Mouse (Mus musculus) forebrain, embryonic 16.5 days (tissue): ENCODE results near the gene Lhfpl2. TPM values are rescaled to one million over a fixed set of nuclear protein-coding genes. Genes with fewer than 3 reads are reported as not detected.
A peak's percentile ranks its signal among the peaks of the same experiment; 100 is the strongest.

ENCODE experiments used
- ATAC-seq: fragments of 200-750 bp; cut with Nextera tagmentation; 2 replicates; pipeline ENCODE4 v1.8.0; 2017; ENCODE audit warnings: mild to moderate bottlenecking, moderate library complexity
- H3K27ac ChIP-seq: fragments of 300-500 bp; sonication (generic); 2 replicates; pipeline ENCODE4 v1.5.1; 2014; ENCODE audit warnings: low read length, control low read depth
- H3K27me3 ChIP-seq: fragments of 300-500 bp; sonication (generic); replicated peaks from 2 replicates; pipeline ENCODE4 v1.6.1; 2014; ENCODE audit warnings: low read length; ENCODE audit not compliant: control insufficient read depth, insufficient read depth
- H3K36me3 ChIP-seq: fragments of 300-500 bp; sonication (generic); 2 replicates; pipeline ENCODE4 v1.6.1; 2014; ENCODE audit not compliant: control insufficient read depth, insufficient read depth
- H3K4me1 ChIP-seq: fragments of 300-500 bp; sonication (generic); replicated peaks from 2 replicates; pipeline ENCODE4 v1.6.1; 2014; ENCODE audit warnings: low read length; ENCODE audit not compliant: control insufficient read depth, insufficient read depth
- H3K4me2 ChIP-seq: fragments of 300-500 bp; sonication (generic); 2 replicates; pipeline ENCODE4 v1.6.1; 2014; ENCODE audit warnings: mild to moderate bottlenecking, low read length, control low read depth
- H3K4me3 ChIP-seq: fragments of 300-500 bp; sonication (generic); replicated peaks from 2 replicates; pipeline ENCODE4 v1.5.1; 2014; ENCODE audit warnings: mild to moderate bottlenecking, low read length, control low read depth
- H3K9ac ChIP-seq: fragments of 300-500 bp; sonication (generic); replicated peaks from 2 replicates; pipeline ENCODE4 v1.6.1; 2014; ENCODE audit warnings: low read depth, low read length, control low read depth
- H3K9me3 ChIP-seq: fragments of 300-500 bp; sonication (generic); 2 replicates; pipeline ENCODE4 v1.6.1; 2016; ENCODE audit warnings: low read length; ENCODE audit not compliant: control insufficient read depth
- WGBS: fragments of 180-500 bp; shearing (Covaris S2); extraction: QIAGEN DNeasy Blood & Tissue Kit; methylation state at CpG from one replicate; pipeline ENCODE4 v1.1.7; 2014; 5-methylcytosine and 5-hydroxymethylcytosine counted together
- polyA plus RNA-seq: library from polyadenylated mRNA; unstranded; fragments of >200 nt; fragmentation: Nextera tagmentation; extraction: Ambion mirVana; gene quantifications from 2 replicates; pipeline ENCODE4 v1.2.1, GENCODE M21; 2015

Lhfpl2 gene
- polyA plus RNA-seq, 1 experiment from 2014 or later, result 15.0 TPM

DNA sequence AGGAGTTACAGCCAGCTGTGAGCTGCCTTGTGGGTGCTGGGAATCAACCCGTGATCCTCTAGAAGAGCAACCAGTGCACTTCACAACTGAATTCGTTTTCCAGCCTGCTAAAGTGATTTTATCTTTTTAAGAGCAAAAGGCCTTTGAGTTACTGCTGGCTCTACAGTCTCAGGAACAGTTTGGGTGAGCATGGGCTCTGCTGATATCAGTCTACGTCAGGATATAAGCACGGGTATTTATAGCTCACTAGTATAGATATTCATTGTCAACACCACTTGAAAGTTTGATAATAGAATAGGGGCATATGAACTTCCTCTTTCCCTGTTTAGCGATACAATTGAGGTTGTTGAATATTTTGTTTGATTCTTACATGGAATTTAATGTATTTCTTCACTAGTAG lies 61.7 kb downstream of the Lhfpl2 start:
- H3K9ac ChIP-seq, result no peak overlapping the region
- 90% methylated on average over 5 of the region's 5 CpGs for WGBS
- no peak for ATAC-seq

DNA sequence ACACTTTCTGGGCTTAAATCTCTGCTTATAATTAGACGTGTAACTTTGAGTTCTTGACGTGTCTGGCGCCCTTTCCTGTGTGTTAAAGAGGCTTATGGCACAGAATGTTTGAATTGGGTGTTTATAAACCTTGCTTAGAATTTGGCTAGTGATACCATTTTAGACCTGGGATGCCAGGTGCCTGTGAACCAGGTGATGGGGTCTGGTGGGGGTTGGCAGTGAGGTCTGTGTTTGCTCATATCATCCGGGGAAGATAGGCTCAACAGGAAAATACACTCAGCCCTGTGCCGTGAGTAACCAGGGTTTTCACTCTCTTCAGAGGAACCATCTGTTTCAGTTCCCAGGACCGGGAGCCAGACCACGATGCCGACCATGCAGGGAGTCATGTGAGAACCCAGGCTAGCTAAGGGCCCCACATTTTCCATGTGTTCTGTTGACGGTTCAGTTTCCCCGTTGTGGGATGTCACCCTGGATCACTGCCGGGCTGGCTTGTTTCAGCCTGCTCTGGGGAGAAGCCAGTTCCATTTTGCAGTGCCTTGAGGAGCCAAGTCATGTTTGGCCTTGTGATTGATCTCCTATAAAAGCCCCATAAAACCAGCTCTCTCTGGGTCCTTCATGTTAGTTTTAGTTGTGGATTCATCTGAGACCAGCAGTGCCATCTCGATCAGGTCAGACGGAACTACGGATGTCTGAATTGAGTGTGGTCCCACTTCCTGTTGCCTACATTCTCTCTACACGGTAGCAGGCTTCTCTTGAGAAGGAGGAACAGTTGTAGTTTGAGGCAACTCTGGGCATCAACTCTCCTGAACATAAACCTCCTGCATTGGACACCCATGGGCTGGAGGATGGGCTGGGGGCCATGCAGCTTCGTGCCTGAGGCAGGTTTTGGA lies 65.4 kb downstream of the Lhfpl2 start:
- H3K27me3 ChIP-seq, result no peaks in the 10 kb centered on the region
- no peak overlapping the region for H3K27ac ChIP-seq
- no peaks in the 10 kb centered on the region for H3K9me3 ChIP-seq
- no peaks in the 10 kb centered on the region for H3K36me3 ChIP-seq
- no peaks in the 10 kb centered on the region for H3K4me1 ChIP-seq
- ATAC-seq, result peak; percentile 43; the same call in 1 of the 2 replicates
- H3K9ac ChIP-seq, result no peak overlapping the region
- H3K4me2 ChIP-seq, result no peak overlapping the region
- H3K4me3 ChIP-seq, result no peak overlapping the region
- WGBS, result 82% methylated on average over 16 of the region's 16 CpGs

More for the DNA sequence above, 61.7 kb downstream of the Lhfpl2 start:
- Histone ChIP-seq H3K27ac (no peak overlapping the region), H3K27me3 (no peaks in the 10 kb centered on the region), H3K4me3 (no peak overlapping the region), H3K4me2 (no peak overlapping the region), H3K36me3 (no peaks in the 10 kb centered on the region), H3K9me3 (no peaks in the 10 kb centered on the region), H3K4me1 (no peaks in the 10 kb centered on the region)

DNA sequence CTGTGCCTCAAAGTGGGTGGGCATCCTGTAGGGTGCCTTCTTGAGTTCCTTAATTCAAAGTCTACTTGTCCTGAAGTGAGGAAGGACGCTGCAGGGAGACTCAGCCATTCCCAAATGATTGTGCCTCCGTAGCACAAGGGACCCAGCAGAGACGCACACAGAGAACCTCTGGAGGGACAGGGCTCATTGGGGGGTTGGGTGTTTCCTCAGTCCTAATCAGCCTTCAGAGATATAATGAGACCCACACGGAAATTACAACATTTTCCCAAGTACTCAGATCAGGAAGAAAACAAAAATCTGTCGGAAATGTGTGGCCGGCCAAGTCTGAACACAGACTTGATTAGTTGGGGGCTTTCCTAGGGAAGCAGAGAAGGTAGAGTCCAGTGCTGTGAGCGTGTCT lies 72.8 kb downstream of the Lhfpl2 start:
- 49% methylated on average over 7 of the region's 7 CpGs for WGBS

GRCm38 (mm10) chr13:94131135-94131534 lies 73.5 kb downstream of the Lhfpl2 start:
- ATAC-seq, result no peak
- H3K9ac ChIP-seq, result no peak overlapping the region
- H3K36me3 ChIP-seq, result no peaks in the 10 kb centered on the region
- peaks cover 7% of the 10 kb centered on the region for H3K4me1 ChIP-seq
- H3K27me3 ChIP-seq, result no peaks in the 10 kb centered on the region
- no peaks in the 10 kb centered on the region for H3K9me3 ChIP-seq
- H3K4me2 ChIP-seq, result no peak overlapping the region
- H3K27ac ChIP-seq, result no peak overlapping the region
- H3K4me3 ChIP-seq, result no peak overlapping the region
- 96% methylated on average over 4 of the region's 4 CpGs for WGBS

More for the DNA sequence above, 72.8 kb downstream of the Lhfpl2 start:
- no peaks in the 10 kb centered on the region for H3K36me3 ChIP-seq
- H3K27ac ChIP-seq, result no peak overlapping the region
- H3K4me3 ChIP-seq, result no peak overlapping the region
- no peaks in the 10 kb centered on the region for H3K27me3 ChIP-seq
- H3K9me3 ChIP-seq, result no peaks in the 10 kb centered on the region
- H3K4me1 ChIP-seq, result peaks cover 7% of the 10 kb centered on the region
- H3K9ac ChIP-seq, result no peak overlapping the region
- no peak overlapping the region for H3K4me2 ChIP-seq
- ATAC-seq, result no peak

GRCm38 (mm10) chr13:94132187-94132995 lies 74.8 kb downstream of the Lhfpl2 start:
- no peak for ATAC-seq
- H3K4me2 ChIP-seq, result no peak overlapping the region
- no peaks in the 10 kb centered on the region for H3K36me3 ChIP-seq
- H3K27me3 ChIP-seq, result no peaks in the 10 kb centered on the region
- no peak overlapping the region for H3K4me3 ChIP-seq
- peaks cover 7% of the 10 kb centered on the region for H3K4me1 ChIP-seq
- H3K27ac ChIP-seq, result no peak overlapping the region
- 66% methylated on average over 13 of the region's 13 CpGs for WGBS
- H3K9ac ChIP-seq, result no peak overlapping the region
- no peaks in the 10 kb centered on the region for H3K9me3 ChIP-seq

DNA sequence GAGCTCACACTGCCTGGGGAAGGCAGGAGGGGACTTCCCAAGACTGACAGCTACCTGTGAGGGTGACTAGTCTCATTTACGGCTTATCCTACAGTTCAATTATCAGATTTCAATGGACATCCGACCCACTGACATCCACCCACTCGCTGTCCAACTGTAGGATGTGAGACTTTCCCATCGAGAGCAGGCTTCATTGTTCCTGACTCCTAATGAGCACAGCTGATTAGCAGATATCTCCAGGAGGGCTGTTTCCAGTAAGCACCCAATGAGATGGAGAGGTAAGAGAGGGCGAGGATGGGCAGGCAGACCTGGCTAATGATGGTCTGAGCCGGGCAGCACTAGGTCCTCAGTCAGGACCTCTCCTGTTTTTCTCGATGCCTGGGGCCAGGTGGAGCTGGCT lies 77.0 kb downstream of the Lhfpl2 start:
- WGBS, result 47% methylated on average over 7 of the region's 7 CpGs
- Histone ChIP-seq H3K27ac (no peak overlapping the region), H3K36me3 (no peaks in the 10 kb centered on the region), H3K4me3 (no peak overlapping the region), H3K9ac (no peak overlapping the region), H3K27me3 (no peaks in the 10 kb centered on the region), H3K4me2 (no peak overlapping the region), H3K4me1 (peaks cover 7% of the 10 kb centered on the region), H3K9me3 (no peaks in the 10 kb centered on the region)
- ATAC-seq, result no peak

DNA sequence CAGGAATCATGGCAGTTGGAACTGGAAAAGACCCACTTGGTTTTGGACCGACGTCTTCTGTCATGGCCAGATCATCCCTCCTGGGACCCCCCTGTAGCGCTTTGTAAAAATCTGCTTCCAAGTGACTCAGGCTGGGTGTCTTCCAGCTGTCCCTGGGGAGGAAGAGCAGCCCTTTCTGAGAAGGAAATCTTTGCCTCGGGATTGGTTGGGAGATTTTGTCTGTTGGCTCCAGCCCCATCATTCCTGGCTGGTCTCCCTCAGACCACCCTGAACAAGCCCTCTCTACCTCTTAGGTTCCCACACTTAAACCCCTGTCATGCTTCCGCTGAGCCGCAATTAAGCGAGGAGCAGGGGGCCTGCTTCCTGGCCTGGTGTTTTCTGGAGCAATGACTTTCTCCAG lies 77.6 kb downstream of the Lhfpl2 start:
- Histone ChIP-seq H3K4me3 (no peak overlapping the region), H3K4me1 (peaks cover 6% of the 10 kb centered on the region), H3K4me2 (no peak overlapping the region), H3K27ac (no peak overlapping the region), H3K27me3 (no peaks in the 10 kb centered on the region), H3K9me3 (no peaks in the 10 kb centered on the region), H3K36me3 (no peaks in the 10 kb centered on the region), H3K9ac (no peak overlapping the region)
- no peak for ATAC-seq
- 60% methylated on average over 7 of the region's 7 CpGs for WGBS

DNA sequence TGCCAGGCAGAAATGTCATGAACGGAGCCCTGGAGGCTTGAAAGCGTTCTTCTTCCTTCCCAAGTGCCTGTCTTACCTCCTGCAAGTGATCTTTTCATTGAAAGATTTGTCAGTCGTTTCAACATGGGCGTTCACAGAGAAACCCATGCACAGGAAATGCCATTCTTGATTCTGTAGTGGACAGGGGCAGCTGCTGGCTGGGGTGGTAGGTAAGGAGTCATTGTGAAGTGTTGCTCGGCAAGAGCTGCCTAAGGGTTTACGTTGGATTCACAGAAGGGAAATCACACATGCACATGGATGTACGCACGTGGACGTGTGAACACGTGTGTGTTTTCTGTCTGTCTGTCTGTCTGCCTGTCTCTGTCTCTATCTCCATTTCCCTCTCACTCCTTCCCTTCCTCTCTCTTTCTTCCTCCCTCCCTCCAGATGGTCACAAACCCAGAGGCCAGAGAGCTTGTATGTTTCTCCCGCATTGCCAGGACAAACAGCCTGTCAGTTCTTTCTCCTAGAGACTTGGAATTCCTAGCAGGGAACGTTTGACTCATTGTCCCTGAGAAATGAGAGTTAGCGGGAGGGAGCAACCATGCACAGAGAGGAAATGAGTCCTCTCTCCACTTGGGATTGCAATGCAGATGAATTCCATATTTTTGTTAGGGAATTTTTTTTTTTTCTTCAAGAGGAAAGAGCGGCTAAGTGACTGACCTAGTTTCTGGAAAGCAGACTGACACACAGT lies 82.3 kb downstream of the Lhfpl2 start:
- 65% methylated on average over 14 of the region's 14 CpGs for WGBS
- no peaks in the 10 kb centered on the region for H3K9me3 ChIP-seq

GRCm38 (mm10) chr13:94140446-94140845 lies 82.8 kb downstream of the Lhfpl2 start:
- Histone ChIP-seq H3K4me3 (no peak overlapping the region), H3K27ac (no peak overlapping the region), H3K9ac (no peak overlapping the region), H3K4me2 (no peak overlapping the region), H3K4me1 (peaks cover 7% of the 10 kb centered on the region; the same call in 1 of the 2 replicates), H3K9me3 (no peaks in the 10 kb centered on the region), H3K36me3 (no peaks in the 10 kb centered on the region), H3K27me3 (no peaks in the 10 kb centered on the region)
- 85% methylated on average over 4 of the region's 4 CpGs for WGBS
- no peak for ATAC-seq

More for the DNA sequence above, 82.3 kb downstream of the Lhfpl2 start:
- H3K4me3 ChIP-seq, result no peak overlapping the region
- H3K27ac ChIP-seq, result no peak overlapping the region
- H3K36me3 ChIP-seq, result no peaks in the 10 kb centered on the region
- peaks cover 9% of the 10 kb centered on the region for H3K4me1 ChIP-seq
- H3K9ac ChIP-seq, result no peak overlapping the region
- H3K27me3 ChIP-seq, result no peaks in the 10 kb centered on the region
- no peak for ATAC-seq
- H3K4me2 ChIP-seq, result no peak overlapping the region
